Mouse (Mus musculus) A20 (cell line): Measurements from ENCODE around the gene Rhoj.
A peak's percentile ranks its signal among the peaks of the same experiment; 100 is the strongest.
"Not testable (repeated sequence)": the region's sequence is repeated elsewhere in the genome, so short reads cannot be mapped to it uniquely, and the experiment has no call there.

Source experiments
- DNase-seq: peaks from one replicate; pipeline ENCODE4 v3.0.0-alpha.2; 2011; ENCODE audit warnings: low read depth, low spot score

Gene Rhoj

GRCm38 (mm10) chr12:75349537-75349936 lies 41.4 kb downstream of the Rhoj start:
- DNase-seq = not testable (repeated sequence)

- no peak for DNase-seq
Observed at GRCm38 (mm10) chr12:75350750-75351149, 42.6 kb downstream of the Rhoj start.

DNA sequence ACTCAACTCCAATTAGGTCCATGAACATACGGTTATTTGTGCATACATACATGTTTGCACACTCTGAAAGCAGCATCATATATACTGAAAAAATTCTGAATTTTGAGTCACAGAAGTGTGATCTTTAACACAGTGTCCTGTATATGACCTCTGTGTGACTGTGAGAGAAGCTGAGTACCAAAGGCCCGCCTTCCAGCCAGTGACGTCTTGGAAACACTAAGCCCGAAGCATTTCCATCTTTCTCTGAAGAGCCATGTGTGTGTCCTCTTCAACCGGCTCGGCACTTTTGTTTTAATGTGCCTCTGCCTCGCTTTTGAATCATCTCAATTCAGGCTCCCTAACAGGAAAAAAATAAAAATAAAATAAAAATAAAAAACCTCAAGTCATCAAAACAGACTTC lies 43.7 kb downstream of the Rhoj start:
- no peak for DNase-seq

- no peak for DNase-seq
Observed at GRCm38 (mm10) chr12:75352410-75352809, 44.3 kb downstream of the Rhoj start.

DNA sequence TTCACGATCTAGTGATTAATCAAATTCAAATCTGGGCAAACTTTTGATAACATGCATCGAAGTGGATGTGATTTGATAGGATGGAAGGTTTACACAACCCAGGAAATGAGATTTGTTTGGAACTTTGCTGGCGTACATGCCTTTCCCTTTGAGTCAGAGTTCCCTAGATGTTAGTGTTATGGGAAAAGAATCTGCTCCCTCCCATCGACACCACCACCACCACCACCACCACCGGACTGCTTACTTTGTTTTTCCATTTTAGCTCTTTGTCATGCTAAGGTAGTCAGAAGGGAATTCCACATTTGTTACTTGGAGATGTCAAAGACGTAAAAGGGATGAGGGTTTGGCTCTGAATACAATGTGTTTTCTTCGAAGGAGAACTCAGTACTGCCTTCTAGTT lies 46.2 kb downstream of the Rhoj start:
- DNase-seq = no peak

DNA sequence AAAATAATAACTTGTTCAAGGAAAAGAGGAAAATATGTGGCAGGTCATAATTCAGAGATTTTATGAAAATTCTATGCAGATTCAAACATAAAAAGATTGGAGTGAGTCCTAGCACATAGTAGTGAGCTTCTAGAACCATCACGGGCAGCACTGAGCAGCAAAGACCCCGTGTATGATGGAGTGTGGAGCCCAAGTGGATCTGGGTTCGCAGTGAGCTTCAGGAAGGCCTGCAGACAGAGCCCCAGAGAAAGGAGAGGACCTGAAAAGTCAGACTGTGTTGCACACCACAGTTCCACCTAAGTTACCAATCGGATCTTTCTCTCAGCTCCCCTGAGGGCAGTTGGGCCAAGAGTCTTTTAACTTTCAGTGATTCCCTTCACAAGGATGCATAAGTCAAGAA lies 49.7 kb downstream of the Rhoj start:
- DNase-seq = no peak

DNA sequence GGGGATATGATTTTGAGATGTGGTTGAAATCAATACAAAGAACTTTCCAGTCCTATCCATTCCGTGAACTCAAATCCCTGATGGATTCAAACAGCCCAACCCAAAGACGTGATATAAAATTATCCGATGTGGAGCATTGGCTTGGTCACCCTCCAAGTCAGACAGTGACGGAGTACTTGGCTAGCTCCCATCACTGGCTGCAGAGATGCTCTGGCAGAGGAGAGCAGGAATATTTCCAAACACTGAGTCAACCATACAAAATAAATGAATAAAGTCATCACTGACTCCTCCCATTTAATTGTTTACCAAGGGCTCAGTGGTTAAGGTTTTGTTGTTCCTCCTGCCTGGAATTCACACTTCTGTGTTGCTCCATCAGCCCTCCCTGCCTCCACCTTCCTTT lies 50.6 kb downstream of the Rhoj start:
- no peak for DNase-seq

DNA sequence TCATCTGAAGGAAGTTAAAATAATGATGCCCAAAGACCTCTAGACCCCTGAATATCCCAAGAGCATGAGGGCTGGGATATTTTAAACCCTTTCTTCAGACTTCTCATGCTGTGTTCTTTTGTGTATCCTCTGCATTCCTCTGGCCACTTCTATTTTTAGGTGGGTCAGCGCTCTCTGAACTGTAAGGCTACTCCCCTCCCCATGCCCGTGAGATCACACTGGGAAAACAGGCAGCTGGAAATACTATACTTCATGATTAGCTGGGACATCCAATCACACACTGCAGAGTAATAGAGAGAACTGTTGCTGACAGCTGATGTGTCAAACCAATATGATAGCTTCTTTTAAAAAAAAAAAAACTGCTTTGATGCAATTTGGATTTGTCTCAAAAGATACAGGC lies 51.4 kb downstream of the Rhoj start:
- DNase-seq = no peak

GRCm38 (mm10) chr12:75359921-75360482 lies 51.9 kb downstream of the Rhoj start:
- DNase-seq = no peak

GRCm38 (mm10) chr12:75362456-75362855 lies 54.3 kb downstream of the Rhoj start:
- no peak for DNase-seq

DNA sequence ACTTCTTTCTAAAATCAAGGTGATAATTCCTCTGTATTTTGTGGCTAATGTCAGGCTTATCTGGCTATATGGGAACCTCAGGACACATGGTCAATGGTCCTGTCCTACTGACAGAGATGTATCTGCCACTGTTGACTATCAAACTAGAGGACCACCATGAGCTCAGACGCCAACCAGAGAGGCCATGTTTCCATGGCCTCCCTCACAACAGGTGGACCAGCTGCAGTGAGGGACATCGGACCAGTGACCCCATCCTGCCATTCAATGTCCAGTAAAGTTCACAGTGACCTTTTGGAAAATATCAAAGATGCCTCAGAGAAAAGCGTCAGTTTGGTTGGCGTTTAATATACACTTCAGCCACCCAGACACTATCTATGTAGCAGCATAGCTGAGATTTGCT lies 56.3 kb downstream of the Rhoj start:
- no peak for DNase-seq

- DNase-seq = no peak
Observed at GRCm38 (mm10) chr12:75365621-75366124, 57.6 kb downstream of the Rhoj start.

GRCm38 (mm10) chr12:75367371-75367770 lies 59.2 kb downstream of the Rhoj start:
- no peak for DNase-seq

DNA sequence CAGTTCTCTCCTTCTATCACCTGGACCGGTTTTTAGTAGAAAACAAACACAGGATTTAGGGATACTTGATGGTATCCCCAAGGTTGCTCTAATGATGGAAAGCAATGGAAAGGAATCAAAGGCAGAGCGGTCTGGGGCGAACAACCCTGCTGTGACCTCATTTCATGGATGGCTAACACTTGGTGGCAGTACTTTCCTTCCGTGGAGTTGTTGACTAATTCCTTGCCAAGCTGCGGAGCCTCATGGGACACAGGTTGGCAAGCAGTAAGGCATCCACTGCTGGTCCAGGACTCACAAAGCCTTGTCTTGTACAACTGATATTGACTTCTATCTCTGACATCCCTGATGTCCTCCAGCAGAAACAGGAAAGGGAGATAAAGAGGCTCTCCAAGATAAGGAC lies 60.4 kb downstream of the Rhoj start:
- no peak for DNase-seq

- no peak for DNase-seq
Observed at GRCm38 (mm10) chr12:75369418-75369851, 61.3 kb downstream of the Rhoj start.

- DNase-seq = no peak
Observed at GRCm38 (mm10) chr12:75374437-75374836, 66.3 kb downstream of the Rhoj start.

DNA sequence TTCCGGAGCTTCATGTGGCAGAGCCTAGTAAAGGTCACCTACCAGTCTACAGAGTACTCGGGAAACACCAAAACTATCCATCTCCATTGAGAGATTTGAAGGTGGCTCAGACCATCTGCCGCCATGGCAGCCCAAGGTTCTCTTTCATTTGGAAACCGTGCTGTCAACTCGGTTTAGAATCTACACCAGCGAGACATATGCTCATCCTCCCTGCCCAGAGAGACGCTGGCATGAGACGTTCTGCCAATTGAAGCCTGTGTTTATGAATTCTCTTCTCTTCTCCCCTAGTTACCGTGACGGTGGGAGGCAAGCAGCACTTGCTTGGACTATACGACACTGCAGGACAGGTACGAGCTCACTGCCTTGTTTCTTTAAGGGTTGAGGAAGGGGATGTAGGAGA lies 66.9 kb downstream of the Rhoj start:
- DNase-seq = no peak

GRCm38 (mm10) chr12:75376126-75376525 lies 68.0 kb downstream of the Rhoj start:
- DNase-seq = no peak

GRCm38 (mm10) chr12:75386731-75387130 lies 78.6 kb downstream of the Rhoj start:
- DNase-seq = no peak

- no peak for DNase-seq
Observed at GRCm38 (mm10) chr12:75387156-75387555, 79.0 kb downstream of the Rhoj start.

DNA sequence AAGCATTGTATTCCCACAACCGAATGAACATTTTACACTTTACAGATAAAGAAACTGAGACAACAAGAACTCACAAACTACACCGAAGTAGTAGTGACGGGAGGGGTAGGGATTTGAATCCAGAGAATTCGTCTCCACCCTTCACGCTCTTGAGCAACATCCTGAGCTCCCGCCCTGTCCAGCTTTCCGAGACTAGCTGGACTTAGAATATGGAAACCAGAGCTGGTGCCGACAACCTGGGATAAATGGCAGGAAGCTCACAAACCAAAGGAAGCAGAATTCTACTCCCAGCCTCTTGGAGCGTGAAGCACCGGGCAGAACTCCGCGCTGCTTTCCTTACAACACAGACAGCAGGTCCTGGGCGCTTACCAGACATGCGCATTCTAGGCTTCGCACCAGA lies 79.7 kb downstream of the Rhoj start:
- no peak for DNase-seq

GRCm38 (mm10) chr12:75388521-75388920 lies 80.4 kb downstream of the Rhoj start:
- no peak for DNase-seq

- peak; percentile 41 for DNase-seq
Observed at GRCm38 (mm10) chr12:75389308-75390135, 81.4 kb downstream of the Rhoj start.
